Mouse (Mus musculus): ENCODE results near the gene Smarcc2. TPM values are rescaled to one million over a fixed set of nuclear protein-coding genes. Genes with fewer than 3 reads are reported as not detected.
A peak's percentile ranks its signal among the peaks of the same experiment; 100 is the strongest.

The Smarcc2 gene
- total RNA-seq, 2 experiments from 2014 or later = 44.1 to 49.5 TPM

- no peak for DNase-seq (ENCODE audit: low spot score)
These were observed 56.0 kb downstream of the Smarcc2 start for GRCm38 (mm10) chr10:128515044-128515443.

- DNase-seq (ENCODE audit: low spot score) = no peak
These were observed 57.0 kb downstream of the Smarcc2 start for GRCm38 (mm10) chr10:128516029-128516428.

- DNase-seq (ENCODE audit: low spot score) = no peak
These were observed 57.6 kb downstream of the Smarcc2 start for GRCm38 (mm10) chr10:128516677-128517076.

- DNase-seq (ENCODE audit: low spot score) = peak; percentile 59
These were observed 59.8 kb downstream of the Smarcc2 start for GRCm38 (mm10) chr10:128518833-128519232.

GRCm38 (mm10) chr10:128520591-128520990 lies 61.5 kb downstream of the Smarcc2 start:
- DNase-seq (ENCODE audit: low spot score) = no peak

GRCm38 (mm10) chr10:128522351-128522750 lies 63.3 kb downstream of the Smarcc2 start:
- DNase-seq (ENCODE audit: low spot score) = no peak

- no peak for DNase-seq (ENCODE audit: low spot score)
These were observed 65.2 kb downstream of the Smarcc2 start for GRCm38 (mm10) chr10:128524111-128524731.

GRCm38 (mm10) chr10:128524732-128525662 lies 65.9 kb downstream of the Smarcc2 start:
- DNase-seq (ENCODE audit: low spot score) = peak; percentile 51

GRCm38 (mm10) chr10:128525671-128526308 lies 66.7 kb downstream of the Smarcc2 start, which contains the start of gene Esyt1:
Gene Esyt1, minus strand, starts transcription at chr10:128525871.
- DNase-seq (ENCODE audit: low spot score) = peak; percentile 98

GRCm38 (mm10) chr10:128526366-128527356 lies 67.6 kb downstream of the Smarcc2 start:
- DNase-seq (ENCODE audit: low spot score) = no peak

- DNase-seq (ENCODE audit: low spot score) = no peak
These were observed 76.2 kb downstream of the Smarcc2 start for GRCm38 (mm10) chr10:128535206-128535605.

- DNase-seq (ENCODE audit: low spot score) = no peak
These were observed 76.7 kb downstream of the Smarcc2 start for GRCm38 (mm10) chr10:128535624-128536265.

- peak; percentile 93 for DNase-seq (ENCODE audit: low spot score)
These were observed 77.4 kb downstream of the Smarcc2 start for GRCm38 (mm10) chr10:128536266-128536940.

GRCm38 (mm10) chr10:128538340-128538870 lies 79.4 kb downstream of the Smarcc2 start:
- DNase-seq (ENCODE audit: low spot score) = no peak

Small RNA genes within 50 kb of the gene (microRNA-seq; reads per million reads assigned to microRNA genes)
- gene Mir6916 (not detected), gene Mir8105 (1.7 reads per million)

Other genes starting within 250 kb of the Smarcc2 start
- gene Spryd4, start 247.4 kb upstream of the Smarcc2 start, total RNA-seq (2021) = 10 to 100 TPM; 33.0 to 34.6 TPM
- gene Mip, start 233.4 kb upstream of the Smarcc2 start, total RNA-seq (2021) = not detected
- gene Timeless, start 227.2 kb upstream of the Smarcc2 start, total RNA-seq (2021) = 1 to 10 TPM; 2.1 to 3.2 TPM
- gene Apon, start 205.2 kb upstream of the Smarcc2 start, total RNA-seq (2021) = under 1 TPM in 1 of 2 experiments, not detected in 1; 0.21 TPM
- under 1 TPM in 1 of 2 experiments, not detected in 1; 0.28 TPM for gene Apof, start 190.6 kb upstream of the Smarcc2 start, total RNA-seq (2021)
- 1 to 10 TPM; 2.7 to 5.2 TPM for gene Stat2, start 188.7 kb upstream of the Smarcc2 start, total RNA-seq (2021)
- gene Il23a, start 160.5 kb upstream of the Smarcc2 start, total RNA-seq (2021) = not detected
- gene Pan2, start 155.9 kb upstream of the Smarcc2 start, total RNA-seq (2021) = 1 to 10 TPM; 3.3 to 3.7 TPM
- 10 to 100 TPM; 46.4 to 48.3 TPM for gene Cnpy2, start 136.8 kb upstream of the Smarcc2 start, total RNA-seq (2021)
- 100 to 1,000 TPM; 561 to 590 TPM for gene Cs, start 121.5 kb upstream of the Smarcc2 start, total RNA-seq (2021)
- 100 to 1,000 TPM; 388 to 467 TPM for gene Coq10a, start 90.3 kb upstream of the Smarcc2 start, total RNA-seq (2021)
- gene Ankrd52, start 82.1 kb upstream of the Smarcc2 start, total RNA-seq (2021) = 10 to 100 TPM; 44.5 to 47.0 TPM
- not detected for gene Slc39a5, start 58.0 kb upstream of the Smarcc2 start, total RNA-seq (2021)
- gene Nabp2, start 47.8 kb upstream of the Smarcc2 start, total RNA-seq (2021) = 10 to 100 TPM; 61.0 to 65.2 TPM
- gene Rnf41, start 47.6 kb upstream of the Smarcc2 start, total RNA-seq (2021) = 10 to 100 TPM; 12.7 to 13.2 TPM
- 100 to 1,000 TPM; 150 to 187 TPM for gene Myl6, start 34.9 kb downstream of the Smarcc2 start, total RNA-seq (2021)
- gene Myl6b, start 39.4 kb downstream of the Smarcc2 start, total RNA-seq (2021) = 10 to 100 TPM in 1 of 2 experiments, 1 to 10 TPM in 1; 9.0 to 28.2 TPM
- gene Esyt1, start 66.6 kb downstream of the Smarcc2 start, total RNA-seq (2021) = 10 to 100 TPM; 12.3 to 15.3 TPM
- gene Zc3h10, start 88.5 kb downstream of the Smarcc2 start, total RNA-seq (2021) = 1 to 10 TPM; 4.6 to 8.3 TPM
- 1,000 to 10,000 TPM; 1,015 to 1,049 TPM for gene Rpl41, start 90.1 kb downstream of the Smarcc2 start, total RNA-seq (2021)
- gene Pa2g4, start 106.7 kb downstream of the Smarcc2 start, total RNA-seq (2021) = 10 to 100 TPM; 35.4 to 37.6 TPM
- gene Erbb3, start 130.4 kb downstream of the Smarcc2 start, total RNA-seq (2021) = 1 to 10 TPM; 2.7 TPM
- 100 to 1,000 TPM; 345 to 363 TPM for gene Rps26, start 167.5 kb downstream of the Smarcc2 start, total RNA-seq (2021)
- gene Ikzf4, start 186.7 kb downstream of the Smarcc2 start, total RNA-seq (2021) = under 1 TPM; 0.37 to 0.57 TPM
- 10 to 100 TPM; 27.7 to 28.3 TPM for gene Suox, start 214.8 kb downstream of the Smarcc2 start, total RNA-seq (2021)
- 10 to 100 TPM; 90.8 to 92.1 TPM for gene Rab5b, start 237.0 kb downstream of the Smarcc2 start, total RNA-seq (2021)
- gene Pmel, start 244.9 kb downstream of the Smarcc2 start, total RNA-seq (2021) = not detected
- 1 to 10 TPM; 2.3 to 2.7 TPM for gene Cdk2, start 245.8 kb downstream of the Smarcc2 start, total RNA-seq (2021)